Mouse (Mus musculus) limb, embryonic 11.5 days (tissue): Measurements from ENCODE around the gene Scube1. TPM values are rescaled to one million over a fixed set of nuclear protein-coding genes. Genes with fewer than 3 reads are reported as not detected.
A peak's percentile ranks its signal among the peaks of the same experiment; 100 is the strongest.

ENCODE experiments used
- ATAC-seq: fragments of 200-750 bp; cut with Nextera tagmentation; 2 replicates; pipeline ENCODE4 v1.8.0; 2017; ENCODE audit warnings: low read depth; ENCODE audit not compliant: insufficient number of reproducible peaks, low FRiP score, low TSS enrichment
- DNase-seq: peaks from one replicate; pipeline ENCODE4 v3.0.0-alpha.2; 2015; ENCODE audit warnings: low spot score
- H3K27ac ChIP-seq: fragments of 300-500 bp; sonication (generic); replicated peaks from 2 replicates; pipeline ENCODE4 v1.5.1; 2014; ENCODE audit warnings: low read depth, mild to moderate bottlenecking, low read length
- H3K27me3 ChIP-seq: fragments of 300-500 bp; sonication (generic); 2 replicates; pipeline ENCODE4 v1.6.1; 2014; ENCODE audit warnings: mild to moderate bottlenecking, low read length, mixed read lengths; ENCODE audit not compliant: control insufficient read depth, insufficient read depth
- H3K36me3 ChIP-seq: fragments of 300-500 bp; sonication (generic); 2 replicates; pipeline ENCODE4 v1.6.1; 2014; ENCODE audit warnings: mild to moderate bottlenecking, low read length, moderate library complexity, mixed read lengths; ENCODE audit not compliant: control insufficient read depth, insufficient read depth
- H3K4me1 ChIP-seq: fragments of 300-500 bp; sonication (generic); 2 replicates; pipeline ENCODE4 v1.6.1; 2014; ENCODE audit warnings: low read length, mixed read lengths; ENCODE audit not compliant: control insufficient read depth, insufficient read depth
- H3K4me2 ChIP-seq: fragments of 300-500 bp; sonication (generic); 2 replicates; pipeline ENCODE4 v1.6.1; 2014; ENCODE audit warnings: low read depth, mild to moderate bottlenecking, moderate library complexity; ENCODE audit not compliant: severe bottlenecking
- H3K4me3 ChIP-seq: fragments of 300-500 bp; sonication (generic); 2 replicates; pipeline ENCODE4 v1.5.1; 2014; ENCODE audit warnings: low read depth, low read length
- H3K9ac ChIP-seq: fragments of 300-500 bp; sonication (generic); 2 replicates; pipeline ENCODE4 v1.6.1; 2014; ENCODE audit warnings: mild to moderate bottlenecking, low read length
- H3K9me3 ChIP-seq: fragments of 300-500 bp; sonication (generic); 2 replicates; pipeline ENCODE4 v1.6.1; 2016; ENCODE audit warnings: low read length; ENCODE audit not compliant: control insufficient read depth
- WGBS: fragments of 180-500 bp; shearing (Covaris S2); extraction: QIAGEN DNeasy Blood & Tissue Kit; methylation state at CpG from one replicate; pipeline ENCODE4 v1.1.7; 2014; 5-methylcytosine and 5-hydroxymethylcytosine counted together
- polyA plus RNA-seq: library from polyadenylated mRNA; unstranded; fragments of >200 nt; fragmentation: Nextera tagmentation; extraction: Ambion mirVana; gene quantifications from 2 replicates; pipeline ENCODE4 v1.2.1, GENCODE M21; 2014

Scube1 gene
- polyA plus RNA-seq, 1 experiment from 2014 or later: 62.3 TPM

GRCm38 (mm10) chr15:83607115-83607802 is 117.6 kb downstream of the Scube1 start:
- DNase-seq: peak; percentile 75
- H3K27me3 ChIP-seq: no peaks in the 10 kb centered on the region
- no peak overlapping the region for H3K4me2 ChIP-seq
- no peak overlapping the region for H3K9ac ChIP-seq
- no peaks in the 10 kb centered on the region for H3K9me3 ChIP-seq
- H3K4me1 ChIP-seq: no peaks in the 10 kb centered on the region
- H3K27ac ChIP-seq: no peak overlapping the region
- WGBS: 52% methylated on average over 15 of the region's 15 CpGs
- H3K36me3 ChIP-seq: peaks cover 2% of the 10 kb centered on the region; the same call in 1 of the 2 replicates
- no peak for ATAC-seq
- no peak overlapping the region for H3K4me3 ChIP-seq

GRCm38 (mm10) chr15:83606700-83607099 is 118.1 kb downstream of the Scube1 start:
- H3K27me3 ChIP-seq: no peaks in the 10 kb centered on the region
- H3K4me2 ChIP-seq: no peak overlapping the region
- peaks cover 2% of the 10 kb centered on the region; the same call in 1 of the 2 replicates for H3K36me3 ChIP-seq
- no peak overlapping the region for H3K4me3 ChIP-seq
- H3K9me3 ChIP-seq: no peaks in the 10 kb centered on the region
- WGBS: 85% methylated on average over 8 of the region's 8 CpGs
- H3K4me1 ChIP-seq: no peaks in the 10 kb centered on the region
- no peak overlapping the region for H3K27ac ChIP-seq
- no peak for DNase-seq
- H3K9ac ChIP-seq: no peak overlapping the region
- no peak for ATAC-seq

- Histone ChIP-seq H3K27ac (no peak overlapping the region), H3K4me2 (no peak overlapping the region), H3K9me3 (no peaks in the 10 kb centered on the region), H3K36me3 (peaks cover 2% of the 10 kb centered on the region; the same call in 1 of the 2 replicates), H3K4me3 (no peak overlapping the region), H3K9ac (no peak overlapping the region), H3K4me1 (no peaks in the 10 kb centered on the region), H3K27me3 (no peaks in the 10 kb centered on the region)
- no peak for DNase-seq
- ATAC-seq: no peak
- 83% methylated on average over 11 of the region's 11 CpGs for WGBS
These were observed 118.6 kb downstream of the Scube1 start for GRCm38 (mm10) chr15:83606216-83606615.

- Histone ChIP-seq H3K27ac (no peak overlapping the region), H3K4me1 (no peaks in the 10 kb centered on the region), H3K9ac (no peak overlapping the region), H3K27me3 (no peaks in the 10 kb centered on the region), H3K4me3 (no peak overlapping the region), H3K4me2 (no peak overlapping the region), H3K36me3 (peaks cover 2% of the 10 kb centered on the region; the same call in 1 of the 2 replicates), H3K9me3 (no peaks in the 10 kb centered on the region)
- DNase-seq: no peak
- 96% methylated on average over 7 of the region's 7 CpGs for WGBS
- no peak for ATAC-seq
These were observed 121.4 kb downstream of the Scube1 start for GRCm38 (mm10) chr15:83603426-83603825.

- H3K4me1 ChIP-seq: no peaks in the 10 kb centered on the region
- H3K4me2 ChIP-seq: no peak overlapping the region
- H3K9me3 ChIP-seq: no peaks in the 10 kb centered on the region
- 95% methylated on average over 1 of the region's 1 CpGs for WGBS
- peaks cover 2% of the 10 kb centered on the region; the same call in 1 of the 2 replicates for H3K36me3 ChIP-seq
- no peak for DNase-seq
- ATAC-seq: no peak
- H3K4me3 ChIP-seq: no peak overlapping the region
- no peaks in the 10 kb centered on the region for H3K27me3 ChIP-seq
- H3K9ac ChIP-seq: no peak overlapping the region
- H3K27ac ChIP-seq: no peak overlapping the region
These were observed 121.8 kb downstream of the Scube1 start for GRCm38 (mm10) chr15:83603046-83603396.

GRCm38 (mm10) chr15:83602372-83603045 is 122.3 kb downstream of the Scube1 start:
- no peak overlapping the region for H3K4me3 ChIP-seq
- H3K27ac ChIP-seq: no peak overlapping the region
- no peaks in the 10 kb centered on the region for H3K4me1 ChIP-seq
- DNase-seq (no peak), ATAC-seq (no peak)
- no peaks in the 10 kb centered on the region for H3K27me3 ChIP-seq
- H3K9me3 ChIP-seq: no peaks in the 10 kb centered on the region
- peaks cover 2% of the 10 kb centered on the region; the same call in 1 of the 2 replicates for H3K36me3 ChIP-seq
- no peak overlapping the region for H3K4me2 ChIP-seq
- 73% methylated on average over 13 of the region's 13 CpGs for WGBS
- H3K9ac ChIP-seq: no peak overlapping the region

GRCm38 (mm10) chr15:83601185-83601584 is 123.6 kb downstream of the Scube1 start:
- no peak for DNase-seq
- WGBS: 74% methylated on average over 4 of the region's 4 CpGs

GRCm38 (mm10) chr15:83596833-83597232 is 128.0 kb downstream of the Scube1 start:
- Histone ChIP-seq H3K9me3 (no peaks in the 10 kb centered on the region), H3K4me2 (no peak overlapping the region), H3K9ac (no peak overlapping the region), H3K4me1 (peaks cover 11% of the 10 kb centered on the region), H3K27me3 (no peaks in the 10 kb centered on the region), H3K36me3 (no peaks in the 10 kb centered on the region), H3K27ac (no peak overlapping the region), H3K4me3 (no peak overlapping the region)
- 90% methylated on average over 4 of the region's 4 CpGs for WGBS
- DNase-seq: no peak
- ATAC-seq: no peak

More at GRCm38 (mm10) chr15:83601185-83601584, 123.6 kb downstream of the Scube1 start:
- Histone ChIP-seq H3K4me1 (no peaks in the 10 kb centered on the region), H3K9me3 (no peaks in the 10 kb centered on the region), H3K27ac (no peak overlapping the region), H3K4me3 (no peak overlapping the region), H3K9ac (no peak overlapping the region), H3K27me3 (no peaks in the 10 kb centered on the region), H3K4me2 (no peak overlapping the region), H3K36me3 (peaks cover 2% of the 10 kb centered on the region; the same call in 1 of the 2 replicates)
- ATAC-seq: no peak
